Mouse (Mus musculus): ENCODE data around the gene Ssr2. TPM values are rescaled to one million over a fixed set of nuclear protein-coding genes. Genes with fewer than 3 reads are reported as not detected.
"Not testable (repeated sequence)": the region's sequence is repeated elsewhere in the genome, so short reads cannot be mapped to it uniquely, and the experiment has no call there.

Gene Ssr2
- polyA plus RNA-seq, 1 experiment from 2014 or later, result 195 TPM

DNA sequence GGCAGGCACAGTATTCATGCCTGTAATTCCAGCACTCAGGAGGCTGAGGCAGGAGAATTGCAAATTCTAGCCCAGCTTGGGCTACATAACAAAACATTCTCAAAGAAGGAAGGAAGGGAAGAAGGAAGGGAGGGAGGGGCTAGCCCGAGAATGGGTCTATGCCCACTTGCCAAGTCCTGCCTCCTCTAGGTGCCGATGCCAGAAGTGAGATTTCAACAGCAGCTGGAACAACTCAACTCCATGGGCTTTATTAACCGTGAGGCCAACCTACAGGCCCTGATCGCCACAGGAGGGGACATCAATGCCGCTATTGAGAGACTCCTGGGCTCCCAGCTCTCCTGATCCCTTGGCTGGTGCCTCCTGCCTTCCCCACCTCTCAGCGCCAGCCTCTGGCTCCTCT lies 7.8 kb upstream of the Ssr2 start:
- no peak overlapping the region for H3K9ac ChIP-seq (ENCODE audit: low read length)
- no peaks in the 10 kb centered on the region for H3K9me3 ChIP-seq (ENCODE audit: control insufficient read depth, low read length)
- H3K4me3 ChIP-seq (ENCODE audit: low read depth, low read length), result no peak overlapping the region
- ATAC-seq (ENCODE audit: insufficient read depth, low FRiP score, low TSS enrichment) (no peak), DNase-seq (ENCODE audit: low spot score) (no peak)
- H3K4me1 ChIP-seq (ENCODE audit: control insufficient read depth, insufficient read depth, low read length), result no peaks in the 10 kb centered on the region
- peaks cover 56% of the 10 kb centered on the region for H3K36me3 ChIP-seq (ENCODE audit: control insufficient read depth, insufficient read depth, low read length)
- H3K27ac ChIP-seq (ENCODE audit: low read depth, low read length), result no peak overlapping the region
- 95% methylated on average over 6 of the region's 6 CpGs for WGBS
- H3K4me2 ChIP-seq (ENCODE audit: low read depth), result no peak overlapping the region
- H3K27me3 ChIP-seq (ENCODE audit: control insufficient read depth, insufficient read depth, low read length), result no peaks in the 10 kb centered on the region

DNA sequence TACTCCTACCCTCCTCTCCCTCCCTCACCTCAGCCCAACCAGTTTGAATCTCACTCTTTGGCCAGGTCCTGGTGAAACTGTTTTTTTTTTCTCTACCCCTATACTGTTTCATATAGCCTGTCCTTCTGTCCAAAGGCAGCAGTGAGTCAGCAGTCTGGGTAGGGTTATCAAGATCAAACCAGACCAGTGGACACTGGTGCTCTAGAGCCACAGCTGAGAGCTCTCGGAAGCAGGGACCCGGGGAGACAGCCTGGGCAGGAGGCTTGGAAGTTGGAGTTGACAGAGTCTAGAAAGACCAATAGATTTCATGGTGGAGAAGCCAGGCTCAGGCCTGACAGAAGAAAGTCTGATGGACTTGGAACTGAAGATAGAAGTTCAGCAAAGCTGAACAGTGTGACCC lies 7.1 kb upstream of the Ssr2 start:
- ATAC-seq (ENCODE audit: insufficient read depth, low FRiP score, low TSS enrichment) (no peak), DNase-seq (ENCODE audit: low spot score) (no peak)
- Histone ChIP-seq H3K9ac (ENCODE audit: low read length) (no peak overlapping the region), H3K36me3 (ENCODE audit: control insufficient read depth, insufficient read depth, low read length) (peaks cover 51% of the 10 kb centered on the region), H3K27me3 (ENCODE audit: control insufficient read depth, insufficient read depth, low read length) (no peaks in the 10 kb centered on the region), H3K27ac (ENCODE audit: low read depth, low read length) (no peak overlapping the region), H3K9me3 (ENCODE audit: control insufficient read depth, low read length) (no peaks in the 10 kb centered on the region), H3K4me3 (ENCODE audit: low read depth, low read length) (no peak overlapping the region), H3K4me1 (ENCODE audit: control insufficient read depth, insufficient read depth, low read length) (no peaks in the 10 kb centered on the region), H3K4me2 (ENCODE audit: low read depth) (no peak overlapping the region)
- 96% methylated on average over 2 of the region's 2 CpGs for WGBS

DNA sequence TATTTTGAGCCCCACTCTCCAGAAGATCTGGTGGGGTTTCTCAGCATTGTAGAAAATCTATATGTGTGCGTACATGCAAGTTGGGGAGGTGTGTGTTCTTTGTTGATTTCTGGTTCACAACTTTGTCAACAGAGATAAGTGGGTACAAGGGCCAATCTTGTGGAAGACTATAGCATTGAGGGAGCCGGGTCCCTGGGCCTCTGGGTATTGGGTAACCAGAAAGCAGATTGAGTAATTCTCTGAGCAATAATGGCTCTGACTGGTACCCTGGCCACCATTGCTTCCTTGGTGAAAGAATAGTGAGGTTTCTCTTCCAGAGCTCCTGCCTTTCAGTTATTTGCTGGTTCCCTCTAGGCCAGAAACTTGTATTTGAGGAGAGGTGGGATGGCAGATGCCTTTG lies 6.6 kb upstream of the Ssr2 start:
- no peak overlapping the region for H3K4me3 ChIP-seq (ENCODE audit: low read depth, low read length)
- no peak overlapping the region for H3K27ac ChIP-seq (ENCODE audit: low read depth, low read length)
- H3K9ac ChIP-seq (ENCODE audit: low read length), result no peak overlapping the region
- no peaks in the 10 kb centered on the region for H3K27me3 ChIP-seq (ENCODE audit: control insufficient read depth, insufficient read depth, low read length)
- no peak overlapping the region for H3K4me2 ChIP-seq (ENCODE audit: low read depth)
- H3K9me3 ChIP-seq (ENCODE audit: control insufficient read depth, low read length), result no peaks in the 10 kb centered on the region
- WGBS, result 98% methylated on average over 2 of the region's 2 CpGs
- no peak for ATAC-seq (ENCODE audit: insufficient read depth, low FRiP score, low TSS enrichment)
- peaks cover 46% of the 10 kb centered on the region for H3K36me3 ChIP-seq (ENCODE audit: control insufficient read depth, insufficient read depth, low read length)
- H3K4me1 ChIP-seq (ENCODE audit: control insufficient read depth, insufficient read depth, low read length), result no peaks in the 10 kb centered on the region
- no peak for DNase-seq (ENCODE audit: low spot score)

- Histone ChIP-seq H3K9ac (ENCODE audit: low read length) (no peak overlapping the region), H3K4me1 (ENCODE audit: control insufficient read depth, insufficient read depth, low read length) (no peaks in the 10 kb centered on the region), H3K27me3 (ENCODE audit: control insufficient read depth, insufficient read depth, low read length) (no peaks in the 10 kb centered on the region), H3K4me3 (ENCODE audit: low read depth, low read length) (no peak overlapping the region), H3K27ac (ENCODE audit: low read depth, low read length) (no peak overlapping the region), H3K9me3 (ENCODE audit: control insufficient read depth, low read length) (no peaks in the 10 kb centered on the region), H3K36me3 (ENCODE audit: control insufficient read depth, insufficient read depth, low read length) (peaks cover 41% of the 10 kb centered on the region), H3K4me2 (ENCODE audit: low read depth) (no peak overlapping the region)
- ATAC-seq (ENCODE audit: insufficient read depth, low FRiP score, low TSS enrichment) (no peak), DNase-seq (ENCODE audit: low spot score) (no peak)
- 90% methylated on average over 5 of the region's 5 CpGs for WGBS
These were observed 6.0 kb upstream of the Ssr2 start for GRCm38 (mm10) chr3:88569694-88570093.

GRCm38 (mm10) chr3:88570341-88570740 lies 5.3 kb upstream of the Ssr2 start:
- 96% methylated on average over 10 of the region's 10 CpGs for WGBS
- H3K36me3 ChIP-seq (ENCODE audit: control insufficient read depth, insufficient read depth, low read length), result peaks cover 36% of the 10 kb centered on the region

DNA sequence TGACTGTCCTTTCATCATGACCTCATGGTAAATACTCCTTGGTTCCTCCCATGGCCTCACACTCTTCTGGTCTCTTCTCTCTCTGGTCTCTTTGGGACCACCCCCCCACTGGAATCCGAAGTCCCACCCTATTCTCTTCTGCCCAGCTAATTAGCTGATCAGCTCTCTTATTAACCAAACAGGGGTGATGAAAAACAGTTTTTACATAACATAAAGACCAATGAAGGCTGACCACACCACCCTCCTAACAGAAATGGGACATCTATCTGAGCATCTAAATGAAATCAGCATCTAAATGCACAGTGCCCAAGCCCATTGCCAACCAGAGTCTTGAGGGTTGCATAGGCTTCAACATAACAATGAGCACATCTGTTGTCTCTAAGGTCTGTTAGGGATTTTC lies 3.8 kb upstream of the Ssr2 start:
- H3K9ac ChIP-seq (ENCODE audit: low read length), result no peak overlapping the region
- ATAC-seq (ENCODE audit: insufficient read depth, low FRiP score, low TSS enrichment) (no peak), DNase-seq (ENCODE audit: low spot score) (no peak)
- 80% methylated on average over 1 of the region's 1 CpGs for WGBS
- no peak overlapping the region for H3K4me3 ChIP-seq (ENCODE audit: low read depth, low read length)
- no peak overlapping the region for H3K27ac ChIP-seq (ENCODE audit: low read depth, low read length)
- H3K4me1 ChIP-seq (ENCODE audit: control insufficient read depth, insufficient read depth, low read length), result no peaks in the 10 kb centered on the region
- no peaks in the 10 kb centered on the region for H3K27me3 ChIP-seq (ENCODE audit: control insufficient read depth, insufficient read depth, low read length)
- H3K36me3 ChIP-seq (ENCODE audit: control insufficient read depth, insufficient read depth, low read length), result peaks cover 23% of the 10 kb centered on the region
- no peak overlapping the region for H3K4me2 ChIP-seq (ENCODE audit: low read depth)
- no peaks in the 10 kb centered on the region for H3K9me3 ChIP-seq (ENCODE audit: control insufficient read depth, low read length)

More at GRCm38 (mm10) chr3:88570341-88570740, 5.3 kb upstream of the Ssr2 start:
- Histone ChIP-seq H3K4me1 (ENCODE audit: control insufficient read depth, insufficient read depth, low read length) (no peaks in the 10 kb centered on the region), H3K9ac (ENCODE audit: low read length) (no peak overlapping the region), H3K4me3 (ENCODE audit: low read depth, low read length) (no peak overlapping the region), H3K9me3 (ENCODE audit: control insufficient read depth, low read length) (no peaks in the 10 kb centered on the region), H3K27me3 (ENCODE audit: control insufficient read depth, insufficient read depth, low read length) (no peaks in the 10 kb centered on the region), H3K4me2 (ENCODE audit: low read depth) (no peak overlapping the region), H3K27ac (ENCODE audit: low read depth, low read length) (no peak overlapping the region)
- no peak for ATAC-seq (ENCODE audit: insufficient read depth, low FRiP score, low TSS enrichment)
- no peak for DNase-seq (ENCODE audit: low spot score)

GRCm38 (mm10) chr3:88572835-88573234 lies 2.8 kb upstream of the Ssr2 start:
- Histone ChIP-seq H3K4me2 (ENCODE audit: low read depth) (no peak overlapping the region), H3K9me3 (ENCODE audit: control insufficient read depth, low read length) (no peaks in the 10 kb centered on the region), H3K27ac (ENCODE audit: low read depth, low read length) (no peak overlapping the region), H3K9ac (ENCODE audit: low read length) (no peak overlapping the region), H3K36me3 (ENCODE audit: control insufficient read depth, insufficient read depth, low read length) (peaks cover 18% of the 10 kb centered on the region), H3K27me3 (ENCODE audit: control insufficient read depth, insufficient read depth, low read length) (no peaks in the 10 kb centered on the region), H3K4me1 (ENCODE audit: control insufficient read depth, insufficient read depth, low read length) (no peaks in the 10 kb centered on the region), H3K4me3 (ENCODE audit: low read depth, low read length) (no peak overlapping the region)
- DNase-seq (ENCODE audit: low spot score) (no peak), ATAC-seq (ENCODE audit: insufficient read depth, low FRiP score, low TSS enrichment) (no peak)
- WGBS, result 73% methylated on average over 2 of the region's 2 CpGs

DNA sequence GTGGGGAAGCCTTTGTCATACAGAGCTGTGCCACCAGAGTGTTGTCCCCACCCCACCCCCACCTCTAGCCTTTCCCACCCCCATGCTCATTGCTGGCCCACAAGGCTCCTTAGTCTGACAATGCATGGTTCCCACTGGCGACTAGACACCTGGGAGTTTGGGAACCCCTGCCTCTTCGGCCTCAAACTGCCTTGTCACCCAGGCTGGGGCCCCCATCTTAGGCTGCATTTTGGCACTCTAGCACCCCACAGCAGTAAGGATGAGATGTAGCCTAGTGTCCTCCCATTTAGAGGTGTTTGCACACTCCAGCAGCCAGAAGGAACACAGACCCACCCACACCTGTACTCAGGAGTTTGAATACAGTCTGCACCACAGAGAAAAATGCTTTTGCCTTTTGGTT lies 1.9 kb upstream of the Ssr2 start:
- no peaks in the 10 kb centered on the region for H3K4me1 ChIP-seq (ENCODE audit: control insufficient read depth, insufficient read depth, low read length)
- DNase-seq (ENCODE audit: low spot score) (no peak), ATAC-seq (ENCODE audit: insufficient read depth, low FRiP score, low TSS enrichment) (no peak)
- H3K4me2 ChIP-seq (ENCODE audit: low read depth), result no peak overlapping the region
- no peaks in the 10 kb centered on the region for H3K27me3 ChIP-seq (ENCODE audit: control insufficient read depth, insufficient read depth, low read length)
- 83% methylated on average over 2 of the region's 2 CpGs for WGBS
- no peak overlapping the region for H3K27ac ChIP-seq (ENCODE audit: low read depth, low read length)
- no peak overlapping the region for H3K9ac ChIP-seq (ENCODE audit: low read length)
- peaks cover 10% of the 10 kb centered on the region for H3K36me3 ChIP-seq (ENCODE audit: control insufficient read depth, insufficient read depth, low read length)
- H3K4me3 ChIP-seq (ENCODE audit: low read depth, low read length), result no peak overlapping the region
- H3K9me3 ChIP-seq (ENCODE audit: control insufficient read depth, low read length), result no peaks in the 10 kb centered on the region

DNA sequence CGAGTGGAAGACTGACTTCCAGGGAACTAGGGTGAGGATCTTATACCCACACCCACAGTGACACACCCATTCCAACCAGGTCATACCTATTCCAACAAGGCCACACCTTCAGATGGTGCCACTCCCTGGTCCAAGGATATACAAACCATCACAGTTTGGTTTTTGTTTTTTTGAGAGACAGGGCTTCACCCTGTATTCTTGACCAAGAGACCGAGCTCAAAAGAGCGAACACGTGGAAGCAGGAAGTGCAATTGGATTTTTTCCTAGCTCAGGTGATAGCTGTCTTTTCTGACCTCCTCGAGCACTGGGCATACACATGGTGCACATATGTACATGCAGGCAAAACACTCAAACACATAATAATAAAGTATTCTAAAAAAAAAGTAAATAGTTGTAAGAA lies 2.2 kb downstream of the Ssr2 start:
- not testable (repeated sequence) for DNase-seq (ENCODE audit: low spot score); H3K4me3 ChIP-seq (ENCODE audit: low read depth, low read length); H3K27me3 ChIP-seq (ENCODE audit: control insufficient read depth, insufficient read depth, low read length); H3K4me1 ChIP-seq (ENCODE audit: control insufficient read depth, insufficient read depth, low read length); H3K9me3 ChIP-seq (ENCODE audit: control insufficient read depth, low read length); ATAC-seq (ENCODE audit: insufficient read depth, low FRiP score, low TSS enrichment); H3K27ac ChIP-seq (ENCODE audit: low read depth, low read length); H3K36me3 ChIP-seq (ENCODE audit: control insufficient read depth, insufficient read depth, low read length); H3K4me2 ChIP-seq (ENCODE audit: low read depth); H3K9ac ChIP-seq (ENCODE audit: low read length)
- 87% methylated on average over 5 of the region's 5 CpGs for WGBS

All from neural tube, embryonic 11.5 days (tissue).